Mouse (Mus musculus) induced T-regulatory cell, adult 2 months (primary cell): ENCODE measurements around the gene Ctbp2.

Source experiments
- DNase-seq: peaks from one replicate; pipeline ENCODE4 v3.0.0-alpha.2; 2012; ENCODE audit warnings: low read depth

Gene Ctbp2

GRCm38 (mm10) chr7:133041784-133042183 lies 82.4 kb downstream of the Ctbp2 start:
- DNase-seq = no peak

DNA sequence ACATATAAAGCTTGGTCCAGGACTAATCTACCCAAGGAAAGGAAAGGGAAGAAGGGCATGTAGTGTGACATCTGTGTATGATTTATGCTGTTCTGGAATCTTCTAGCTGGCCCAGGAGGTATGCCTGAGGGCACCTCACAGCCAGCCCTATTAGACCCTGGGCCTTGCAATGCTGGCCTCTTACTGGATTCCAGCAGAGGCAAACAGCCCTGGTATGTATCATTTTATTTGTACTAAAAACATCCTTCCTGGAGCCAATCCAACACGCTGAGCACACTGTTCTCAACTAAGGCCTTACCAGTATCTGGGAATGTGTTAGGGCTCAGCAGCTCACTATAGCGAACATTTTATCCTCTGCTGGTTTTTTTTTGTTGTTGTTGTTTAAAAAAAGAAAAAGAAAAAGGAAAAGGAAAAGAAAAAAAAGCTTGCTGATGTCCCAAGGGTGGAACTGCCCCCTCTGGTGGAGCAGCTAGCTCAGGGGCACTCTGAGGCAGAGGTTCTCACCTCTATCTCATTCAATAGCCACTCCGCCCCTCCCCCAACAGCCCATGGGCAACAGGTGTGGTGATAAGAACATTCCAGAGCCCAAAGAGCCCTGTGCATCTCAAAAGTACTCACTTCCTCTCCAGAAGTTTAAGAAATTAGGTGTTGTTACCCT lies 83.3 kb downstream of the Ctbp2 start:
- no peak for DNase-seq

DNA sequence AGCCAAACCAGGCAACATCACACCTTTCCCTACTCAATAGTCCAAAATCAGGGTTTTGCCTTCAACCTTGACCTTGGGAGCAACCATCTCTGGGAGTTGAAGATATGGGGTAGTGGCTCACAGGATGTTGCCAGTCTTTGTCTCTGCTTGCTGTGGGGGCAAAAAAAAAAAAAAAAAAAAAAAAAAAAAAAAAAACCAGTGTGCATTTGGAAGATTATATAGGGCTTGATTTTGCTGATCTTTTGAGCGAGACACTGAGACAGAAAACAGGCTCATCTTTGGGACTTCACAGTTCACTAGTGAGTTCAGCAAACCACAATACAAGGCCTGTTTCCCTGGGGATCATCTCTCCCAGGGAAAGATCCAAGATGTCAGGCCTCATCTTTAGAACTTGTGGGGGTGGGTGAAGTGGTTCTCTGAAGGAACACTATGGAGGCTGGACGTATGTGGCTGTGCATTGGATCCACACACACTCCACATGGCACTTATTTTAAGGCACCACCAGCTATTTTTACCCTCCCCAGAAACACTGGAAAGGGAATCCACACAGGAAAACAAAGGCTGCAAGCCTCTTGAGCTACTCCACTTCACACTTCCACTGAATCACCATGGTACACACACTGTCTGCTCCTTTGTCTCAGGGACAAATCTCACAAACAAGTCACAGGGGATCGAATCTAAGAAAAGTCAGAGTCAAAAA lies 84.4 kb downstream of the Ctbp2 start:
- no peak for DNase-seq

- DNase-seq = no peak
Measured at GRCm38 (mm10) chr7:133037618-133038017, 86.5 kb downstream of the Ctbp2 start.

DNA sequence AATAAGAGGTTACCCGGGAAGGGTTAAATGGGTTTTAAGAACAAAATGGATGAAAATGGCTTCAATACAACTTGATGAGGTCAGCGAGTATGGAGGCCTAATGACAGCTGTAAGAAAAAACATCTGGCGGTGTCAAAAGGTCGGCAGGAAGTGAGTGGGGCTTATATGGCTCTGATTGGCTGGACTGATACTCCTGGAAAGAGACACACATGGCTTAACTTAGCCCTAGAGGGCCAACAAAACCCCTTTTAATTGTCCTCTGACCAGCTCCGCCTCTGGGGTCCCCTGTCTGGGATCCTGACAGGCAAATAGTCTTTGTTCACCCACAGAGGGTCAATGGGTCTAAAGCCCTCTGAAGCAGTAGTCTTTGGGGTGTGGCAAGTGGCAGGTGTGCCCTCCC lies 86.9 kb downstream of the Ctbp2 start:
- no peak for DNase-seq

GRCm38 (mm10) chr7:133035901-133036300 lies 88.3 kb downstream of the Ctbp2 start:
- no peak for DNase-seq

DNA sequence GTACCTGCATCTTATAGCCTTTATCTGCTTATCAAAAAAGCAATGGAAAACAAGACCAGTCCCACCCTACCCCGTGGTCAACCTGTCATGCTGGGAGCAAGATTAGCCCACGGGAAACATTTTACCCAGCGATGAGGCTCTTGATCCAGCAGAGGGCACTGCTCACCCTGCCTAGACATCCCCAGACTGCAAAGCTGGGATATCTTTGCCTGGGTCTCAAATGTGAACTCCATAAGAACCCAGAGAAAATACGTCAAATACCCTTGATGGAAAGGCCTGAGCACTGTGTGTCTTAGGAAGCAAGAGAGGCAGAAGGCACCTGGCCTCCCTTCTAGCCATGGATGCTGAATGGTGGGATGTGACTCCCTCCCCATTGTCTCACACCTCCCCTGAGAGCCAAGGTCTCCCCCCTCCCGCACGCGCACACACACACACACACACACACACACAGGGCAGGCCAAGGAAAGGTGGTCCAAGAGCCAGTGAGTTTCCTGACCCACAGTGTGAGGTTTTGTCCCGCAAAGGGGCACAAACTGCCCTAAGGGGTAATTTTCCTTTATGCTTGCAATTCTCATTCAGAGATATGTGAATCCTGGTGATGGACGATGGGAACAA lies 91.5 kb downstream of the Ctbp2 start:
- peak; percentile 37 for DNase-seq

- DNase-seq = no peak
Measured at GRCm38 (mm10) chr7:133029496-133030047, 94.6 kb downstream of the Ctbp2 start.

DNA sequence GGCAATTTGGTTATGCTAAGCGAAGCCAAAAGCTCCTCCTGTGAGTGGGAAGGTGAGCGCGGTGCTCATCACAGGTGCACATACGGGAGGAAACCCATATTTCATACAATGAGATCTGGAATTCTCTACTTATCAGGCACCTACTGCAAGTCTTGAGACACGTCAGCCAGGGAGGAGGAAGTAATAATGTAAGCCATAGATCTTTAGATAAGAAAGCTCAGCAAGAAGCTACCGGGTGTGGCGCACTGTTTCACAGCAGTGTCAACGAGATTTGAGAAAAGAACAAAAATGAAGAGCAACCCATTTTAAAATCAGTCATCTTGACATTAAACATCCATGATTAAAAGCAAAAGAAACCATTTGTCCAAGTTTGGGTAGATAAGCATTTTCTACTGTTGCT lies 95.2 kb downstream of the Ctbp2 start:
- peak; percentile 7 for DNase-seq

DNA sequence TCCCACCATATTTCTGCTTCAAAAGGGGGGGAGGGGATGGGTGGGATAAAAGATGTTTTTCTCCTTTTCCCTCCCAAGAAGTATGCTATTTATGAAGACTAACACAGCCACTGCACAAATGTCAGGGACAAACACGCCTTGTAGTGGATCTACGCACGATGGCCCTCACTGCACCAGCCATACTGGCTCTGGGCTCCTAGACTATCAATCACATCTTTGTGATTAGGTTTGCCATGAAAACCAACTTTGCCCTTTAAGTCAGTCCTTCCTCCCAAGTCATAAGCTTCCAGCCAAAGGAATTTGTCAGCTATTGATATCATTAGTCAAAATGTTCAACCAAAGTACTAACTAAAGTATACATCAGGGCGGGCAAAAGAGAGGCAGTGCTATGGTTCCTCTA lies 96.2 kb downstream of the Ctbp2 start:
- no peak for DNase-seq

DNA sequence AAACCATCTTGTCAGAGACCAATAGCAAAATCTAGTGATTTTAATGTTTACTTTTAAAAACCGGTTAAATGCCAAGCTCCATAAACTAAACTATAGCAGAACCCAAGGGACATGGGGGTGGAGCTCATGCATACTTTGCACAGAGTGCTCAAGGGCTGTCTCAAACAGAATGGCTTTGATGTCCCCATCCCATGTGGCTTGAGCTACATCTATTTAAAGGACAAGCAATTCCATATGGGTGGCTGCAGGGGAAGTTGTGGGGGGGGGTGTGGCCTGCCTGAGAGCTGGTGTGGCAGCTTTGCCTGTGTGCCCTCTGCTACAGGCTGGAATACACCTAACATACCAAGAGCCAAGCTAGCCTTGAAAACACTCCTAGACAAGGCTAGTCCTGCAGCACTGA lies 99.5 kb downstream of the Ctbp2 start:
- DNase-seq = no peak

DNA sequence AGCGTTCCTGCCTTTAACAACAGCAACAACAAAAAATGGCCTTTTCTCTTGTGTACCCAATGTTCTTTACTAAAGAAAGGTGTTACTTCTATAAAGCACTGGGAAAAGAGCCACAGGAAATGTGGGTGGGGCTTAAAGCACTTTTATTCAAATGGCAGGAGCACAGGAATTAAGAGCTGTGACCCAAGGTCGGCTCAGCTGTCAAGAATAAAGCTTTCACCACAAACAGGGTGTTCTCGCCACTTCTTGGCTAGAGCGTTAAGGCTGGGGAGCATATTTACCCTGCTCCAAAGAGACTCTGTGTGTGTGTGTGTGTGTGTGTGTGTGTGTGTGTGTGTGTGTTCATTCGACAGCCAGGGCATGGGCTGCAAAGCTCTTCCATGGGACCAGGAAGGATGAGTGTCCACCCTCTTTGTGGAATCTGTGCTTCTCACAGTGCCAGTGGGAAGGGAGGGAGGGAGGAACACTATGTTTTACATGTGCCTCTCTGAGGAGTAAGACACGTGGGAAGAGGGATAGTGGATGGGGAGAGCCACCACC lies 104.6 kb downstream of the Ctbp2 start:
- DNase-seq = no peak

- no peak for DNase-seq
Measured at GRCm38 (mm10) chr7:133018961-133019360, 105.2 kb downstream of the Ctbp2 start.

DNA sequence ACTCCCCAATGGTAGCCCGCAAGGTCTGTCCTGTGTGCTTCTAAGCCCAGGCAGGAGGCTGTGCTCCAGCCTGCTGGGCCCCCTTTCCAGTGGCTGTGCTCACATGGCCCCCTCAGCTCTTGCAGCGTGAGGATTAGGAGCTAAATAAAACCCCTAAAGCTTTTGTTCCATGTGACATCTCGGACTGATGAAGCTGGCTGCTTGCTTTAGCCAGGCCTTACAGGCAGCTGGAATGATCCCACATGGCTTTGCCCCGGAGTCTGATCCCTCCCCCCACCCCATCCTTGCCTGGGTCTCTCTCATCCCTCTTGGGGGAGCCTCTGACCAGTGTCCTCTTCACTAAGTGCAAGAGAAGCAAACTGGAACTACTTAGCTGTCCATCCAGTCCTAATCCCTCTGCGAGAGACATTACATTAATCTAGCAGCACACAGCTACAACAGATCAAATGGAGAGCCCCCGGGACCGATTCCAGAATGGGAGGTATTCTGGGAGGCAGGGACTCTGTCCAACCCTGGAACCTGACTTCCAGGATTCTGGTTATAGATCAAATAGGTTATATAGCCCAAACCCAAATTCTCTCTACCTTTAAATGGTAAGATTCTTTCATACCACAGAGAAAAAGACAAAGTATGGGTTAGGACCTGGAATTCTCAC lies 108.6 kb downstream of the Ctbp2 start:
- DNase-seq = no peak

DNA sequence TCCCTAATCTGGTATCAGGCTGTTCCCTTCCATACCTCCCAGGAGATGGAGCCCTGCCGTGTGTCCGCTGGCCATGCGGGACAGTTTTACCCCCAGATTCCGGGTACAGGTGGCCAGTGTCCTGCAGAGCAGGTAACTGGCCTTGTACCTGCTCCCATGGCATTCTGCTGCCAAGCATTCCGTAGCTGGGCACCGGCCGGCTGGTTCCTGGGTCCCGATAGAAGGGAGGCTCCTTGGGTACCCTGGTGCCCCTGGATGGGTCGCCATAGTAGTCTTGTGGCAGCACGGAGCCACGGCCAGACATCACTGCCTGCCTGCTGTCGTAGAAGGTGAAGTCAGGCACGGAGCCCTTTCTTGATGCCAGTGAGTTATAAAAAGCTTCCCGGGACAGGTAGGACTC lies 109.5 kb downstream of the Ctbp2 start:
- no peak for DNase-seq

- no peak for DNase-seq
Measured at GRCm38 (mm10) chr7:133013923-133014322, 110.2 kb downstream of the Ctbp2 start.

DNA sequence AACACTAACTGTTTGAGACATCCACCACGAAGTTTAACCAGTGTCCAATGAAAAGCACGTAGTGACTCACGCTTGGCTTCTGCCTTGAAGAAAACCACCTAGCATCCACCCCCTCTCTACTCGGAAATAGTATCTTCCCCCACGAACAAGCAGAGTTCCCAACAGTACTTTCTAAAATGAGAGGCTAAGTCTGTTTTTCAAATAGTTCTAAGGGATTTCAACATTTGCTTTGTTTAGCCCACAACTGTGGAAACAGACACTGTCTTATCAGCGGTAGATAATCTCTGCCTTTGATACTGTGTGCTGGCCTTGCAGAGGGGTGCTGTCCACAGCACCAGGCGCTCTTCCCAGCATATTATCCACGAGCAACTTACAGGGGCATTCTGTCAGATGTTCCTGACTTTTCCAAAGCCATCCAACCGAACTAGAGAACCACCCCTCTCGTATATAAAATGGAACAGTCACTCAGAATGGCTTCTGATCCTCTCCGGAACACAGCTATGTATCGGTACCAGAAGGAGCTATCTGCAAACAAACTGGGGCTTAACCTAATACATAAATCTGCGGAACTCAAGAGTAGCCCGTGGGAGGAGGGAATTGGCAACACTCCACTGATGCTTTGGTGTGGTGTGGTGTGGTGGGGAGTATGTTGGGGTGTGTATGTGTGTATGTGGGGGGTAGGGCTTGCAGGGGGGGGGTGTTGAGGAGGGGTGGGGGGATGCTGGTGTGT lies 111.4 kb downstream of the Ctbp2 start:
- DNase-seq = no peak

- DNase-seq = no peak
Measured at GRCm38 (mm10) chr7:133011611-133012010, 112.5 kb downstream of the Ctbp2 start.

DNA sequence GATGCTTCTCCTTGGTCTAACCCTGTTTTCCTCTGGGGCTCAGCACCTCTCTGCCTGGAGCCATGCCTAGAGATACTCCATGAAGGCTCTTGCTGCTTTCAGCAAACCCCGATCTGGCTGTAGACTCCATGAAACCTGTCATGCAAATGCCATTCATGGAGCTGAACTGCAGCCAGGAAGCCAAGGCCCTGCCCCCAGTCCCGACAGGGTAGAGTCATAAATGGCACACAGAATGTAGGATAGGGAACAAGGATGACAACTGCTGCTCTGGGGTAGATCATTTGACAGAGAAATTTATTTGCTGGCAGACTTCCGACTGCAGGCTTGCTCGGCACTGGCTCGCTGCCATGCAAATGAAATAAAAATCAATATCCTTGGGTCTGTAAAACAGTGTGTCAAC lies 113.0 kb downstream of the Ctbp2 start:
- no peak for DNase-seq

GRCm38 (mm10) chr7:133010477-133010876 lies 113.7 kb downstream of the Ctbp2 start:
- no peak for DNase-seq

- no peak for DNase-seq
Measured at GRCm38 (mm10) chr7:133009676-133010075, 114.5 kb downstream of the Ctbp2 start.

DNA sequence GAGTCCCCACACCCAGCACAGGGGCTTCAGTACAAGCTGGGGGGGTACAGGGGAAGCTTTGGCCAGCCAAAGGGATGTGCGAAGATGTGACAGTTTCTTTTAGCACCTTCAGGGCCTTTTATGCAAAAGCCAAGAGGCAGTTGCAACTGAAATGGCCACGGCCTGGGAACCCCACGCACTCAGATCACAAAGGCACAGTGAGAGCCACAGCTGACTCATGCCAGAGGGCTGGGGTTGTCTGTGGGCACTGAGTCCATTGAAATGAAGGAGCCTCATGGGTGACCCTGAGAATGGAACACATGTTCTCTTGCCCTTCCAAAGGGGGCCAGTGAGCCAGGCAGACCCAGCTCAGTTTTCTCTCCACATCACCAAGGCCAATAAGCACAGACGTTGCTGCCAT lies 115.5 kb downstream of the Ctbp2 start:
- no peak for DNase-seq
